Mouse (Mus musculus): ENCODE measurements around the gene Krtap6-2.

DNA sequence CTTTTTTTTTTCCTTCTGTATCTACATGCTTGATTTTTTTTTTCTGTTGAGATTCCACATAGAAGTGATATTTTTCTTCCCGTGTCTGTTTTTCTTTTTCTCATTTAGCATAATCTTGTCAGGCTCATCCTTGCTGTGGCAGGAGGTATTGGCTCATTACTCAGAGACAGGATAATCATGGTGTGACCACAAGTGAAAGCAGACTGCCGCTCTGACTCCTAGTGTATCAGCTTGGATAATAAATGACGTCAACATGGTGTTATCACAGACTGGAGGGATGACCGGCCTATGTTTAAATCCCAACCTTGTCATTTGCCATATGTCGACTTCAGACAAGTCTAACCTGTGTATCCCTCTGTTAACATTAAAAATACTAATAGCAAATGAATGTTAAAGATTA is 41.3 kb upstream of the Krtap6-2 start:
- no peak for TF ChIP-seq CTCF (IDR thresholded peaks at IDR 0.05; ENCODE audit: insufficient read depth, low read length)
- TF ChIP-seq POLR2A (IDR thresholded peaks at IDR 0.05; ENCODE audit: borderline replicate concordance, extremely low read depth, low read depth, low read length): no peak
